ENCODE assay signal across 11 mouse cellular contexts in genomic region chr4:142221025-142221756, GRCm38 (mm10). TPM values are rescaled to one million over a fixed set of nuclear protein-coding genes. Genes with fewer than 3 reads are reported as not detected.
DNase-seq lines count a peak whose midpoint lies in the region; ATAC-seq and TF ChIP-seq lines count a peak whose summit lies in the region.
"Had no signal": no experiment of that assay in that cellular context is flagged by ENCODE, and none has a peak within 500 bp of the region (broad histone marks: within the 10 kb centered on the region; RNA-seq: fewer than 3 reads in every experiment).

No protein-coding gene starts in this region.

- no peak overlapping the region for H3K4me3 ChIP-seq in forebrain, embryonic 10.5 days
- H3K4me3 ChIP-seq in forebrain, embryonic 15.5 days = no peak overlapping the region
- H3K4me3 ChIP-seq in spleen, adult 2 months (ENCODE audit: extremely low read depth, insufficient read depth, insufficient read length) = no peak overlapping the region
- no peak overlapping the region for H3K4me3 ChIP-seq in limb, embryonic 11.5 days (ENCODE audit: low read depth, low read length)
- H3K4me3 ChIP-seq: hindbrain, embryonic 15.5 days had no signal

- H3K9me3 ChIP-seq in forebrain, embryonic 10.5 days = no peaks in the 10 kb centered on the region
- no peaks in the 10 kb centered on the region for H3K9me3 ChIP-seq in forebrain, embryonic 15.5 days
- no peaks in the 10 kb centered on the region for H3K9me3 ChIP-seq in limb, embryonic 11.5 days (ENCODE audit: control insufficient read depth, low read length)
- H3K9me3 ChIP-seq: hindbrain, embryonic 15.5 days had no signal

- no peaks in the 10 kb centered on the region for H3K36me3 ChIP-seq in forebrain, embryonic 10.5 days (replicated peaks)
- H3K36me3 ChIP-seq in forebrain, embryonic 15.5 days = no peaks in the 10 kb centered on the region
- no peaks in the 10 kb centered on the region for H3K36me3 ChIP-seq in spleen, adult 2 months (ENCODE audit: control insufficient read depth, insufficient read depth, low read length)
- no peaks in the 10 kb centered on the region for H3K36me3 ChIP-seq in limb, embryonic 11.5 days (ENCODE audit: control insufficient read depth, insufficient read depth, low read length)
- H3K36me3 ChIP-seq: hindbrain, embryonic 15.5 days had no signal

- no peak for TF ChIP-seq POLR2A in spleen, adult 2 months (IDR thresholded peaks at IDR 0.05; ENCODE audit: low read depth, low read length)

- TF ChIP-seq CTCF in spleen, adult 2 months (IDR thresholded peaks at IDR 0.05; ENCODE audit: extremely low read depth, insufficient read depth, insufficient read length, insufficient replicate concordance) = no peak

- no peak overlapping the region for H3K4me2 ChIP-seq in forebrain, embryonic 15.5 days (replicated peaks)
- no peak overlapping the region for H3K4me2 ChIP-seq in limb, embryonic 11.5 days (ENCODE audit: low read depth, severe bottlenecking)
- H3K4me2 ChIP-seq: hindbrain, embryonic 15.5 days; midbrain, embryonic 11.5 days had no signal

- H3K9ac ChIP-seq in forebrain, embryonic 15.5 days (replicated peaks) = no peak overlapping the region
- no peak overlapping the region for H3K9ac ChIP-seq in limb, embryonic 11.5 days (ENCODE audit: low read length)
- H3K9ac ChIP-seq: hindbrain, embryonic 15.5 days had no signal

- H3K27me3 ChIP-seq in forebrain, embryonic 10.5 days (ENCODE audit: poor library complexity, severe bottlenecking) = no peaks in the 10 kb centered on the region
- no peaks in the 10 kb centered on the region for H3K27me3 ChIP-seq in forebrain, embryonic 15.5 days
- H3K27me3 ChIP-seq in spleen, adult 2 months (ENCODE audit: control insufficient read depth, insufficient read depth, low read length) = no peaks in the 10 kb centered on the region
- no peaks in the 10 kb centered on the region for H3K27me3 ChIP-seq in limb, embryonic 11.5 days (ENCODE audit: control insufficient read depth, insufficient read depth, low read length)
- H3K27me3 ChIP-seq: hindbrain, embryonic 15.5 days had no signal

- ATAC-seq in forebrain, embryonic 15.5 days (replicated peaks) = no peak
- ATAC-seq in limb, embryonic 11.5 days (ENCODE audit: insufficient number of reproducible peaks, low FRiP score, low TSS enrichment, low read depth) = peak; percentile 59

- peaks cover 79% of the 10 kb centered on the region for H3K4me1 ChIP-seq in forebrain, embryonic 10.5 days
- H3K4me1 ChIP-seq in forebrain, embryonic 15.5 days = peaks cover 12% of the 10 kb centered on the region; the same call in 1 of the 2 replicates
- H3K4me1 ChIP-seq in spleen, adult 2 months (ENCODE audit: control insufficient read depth, insufficient read depth, insufficient read length) = no peaks in the 10 kb centered on the region
- H3K4me1 ChIP-seq in limb, embryonic 11.5 days (ENCODE audit: control insufficient read depth, insufficient read depth, low read length) = peaks cover 37% of the 10 kb centered on the region

- peak; percentile 44 for DNase-seq in forebrain, embryonic 10.5 days (ENCODE audit: extremely low spot score, low spot score)
- no peak for DNase-seq in spleen, adult 2 months (ENCODE audit: low read depth in 1 of 2, low spot score in 2 of 2)
- no peak for DNase-seq in spleen, postnatal 14 days (ENCODE audit: low spot score in 2 of 2)
- peak; percentile 74 for DNase-seq in limb, embryonic 11.5 days (ENCODE audit: low spot score)
- DNase-seq in right cerebral cortex, postnatal 10 days (ENCODE audit: low spot score in 2 of 2) = no peak
- DNase-seq in gastrocnemius, postnatal 14 days = no peak
- DNase-seq in layer of hippocampus, adult 18-20 months (ENCODE audit: low spot score in 2 of 2) = no peak
- DNase-seq: right cerebral cortex, postnatal 4 days had no signal

- intact Hi-C loops in gastrocnemius, postnatal 14 days (cut with DNase I; ENCODE audit: low total_unique reads) = no loop called here

- WGBS in forebrain, embryonic 10.5 days = 51% methylated on average over 18 of the region's 18 CpGs
- 62% methylated on average over 18 of the region's 18 CpGs for WGBS in forebrain, embryonic 15.5 days
- WGBS in spleen, adult 2 months = 90% methylated on average over 18 of the region's 18 CpGs
- WGBS in limb, embryonic 11.5 days = 30% methylated on average over 18 of the region's 18 CpGs

- H3K27ac ChIP-seq in forebrain, embryonic 10.5 days = peak overlapping the region; percentile 76
- no peak overlapping the region for H3K27ac ChIP-seq in forebrain, embryonic 15.5 days (replicated peaks)
- 0 out of 2 replicates have a peak overlapping the region, but pooled peaks have one; percentile 9 for H3K27ac ChIP-seq in spleen, adult 2 months (ENCODE audit: insufficient read depth, low read length)
- peak overlapping the region; percentile 68 for H3K27ac ChIP-seq in limb, embryonic 11.5 days (replicated peaks; ENCODE audit: low read depth, low read length)
- H3K27ac ChIP-seq: hindbrain, embryonic 15.5 days had no signal

RNA-seq across cellular contexts. Expression of gene Kazn, which starts 18.0 kb away (rescaled TPM):
- 11.4 and 11.8 TPM in 2 replicates for polyA plus RNA-seq in forebrain, embryonic 10.5 days (2016; fragmentation: Nextera tagmentation; extraction: Ambion mirVana)
- polyA plus RNA-seq in forebrain, embryonic 15.5 days (2015; fragmentation: Nextera tagmentation; extraction: Ambion mirVana) = 25.2 and 25.6 TPM in 2 replicates
- polyA plus RNA-seq in spleen, adult 2 months (2012; rRNA removed) = 13.2 and 18.5 TPM in 2 replicates
- polyA plus RNA-seq in limb, embryonic 11.5 days (2014; fragmentation: Nextera tagmentation; extraction: Ambion mirVana) = 8.6 and 9.0 TPM in 2 replicates
- total RNA-seq in gastrocnemius, postnatal 14 days (2021) = 1 to 10 TPM; 3.3 to 6.7 TPM
- total RNA-seq in layer of hippocampus, adult 18-20 months (2021) = 10 to 100 TPM; 45.9 to 48.5 TPM

Comparison
In these comparisons a context has a peak if more than half of its experiments do, and no peak if none do; other contexts are left out.
1. DNase-seq: peak in forebrain, embryonic 10.5 days (single experiment) and limb, embryonic 11.5 days (single experiment); none in spleen, adult 2 months (0 of 2), spleen, postnatal 14 days (0 of 2), right cerebral cortex, postnatal 10 days (0 of 2), gastrocnemius, postnatal 14 days (single experiment) and layer of hippocampus, adult 18-20 months (0 of 2).